Mouse (Mus musculus): ENCODE measurements around the gene Lrfn5. TPM values are rescaled to one million over a fixed set of nuclear protein-coding genes. Genes with fewer than 3 reads are reported as not detected.

The Lrfn5 gene
- total RNA-seq (2015; ENCODE audit: low replicate concordance) (not detected in 2 replicates), total RNA-seq (2017; ENCODE audit: low replicate concordance) (not detected in 2 replicates)

DNA sequence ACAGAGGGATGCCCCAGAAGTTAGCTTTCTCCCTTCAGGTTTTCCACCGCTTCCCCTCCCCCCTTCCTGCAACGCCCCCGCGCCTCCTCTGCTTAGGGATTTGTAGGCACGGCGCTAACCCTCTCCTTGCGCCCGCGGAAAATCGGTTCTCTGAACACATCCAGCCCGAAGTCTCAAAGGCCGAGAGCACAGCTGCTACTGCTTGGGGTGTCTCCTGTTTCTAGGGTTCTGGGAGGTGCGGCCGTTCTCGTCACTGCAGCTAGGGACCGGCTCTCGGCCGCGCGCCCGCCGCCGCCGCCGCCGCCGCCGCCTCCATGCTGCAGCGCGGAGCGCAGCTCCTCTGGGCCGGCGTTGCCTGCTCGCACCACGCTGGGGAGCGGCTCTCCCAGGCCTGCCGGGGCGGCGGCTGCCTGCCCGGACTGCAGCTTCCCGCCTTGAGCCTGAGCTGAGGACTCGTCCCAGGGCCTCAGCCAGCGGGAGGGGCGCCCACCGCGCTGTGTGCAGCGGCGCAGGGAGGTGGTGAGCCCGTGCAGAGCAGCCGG lies at the start of gene Lrfn5:
Gene Lrfn5, plus strand, starts transcription at position 322 of the 542 bp plus-strand sequence.
- no peak for ATAC-seq (replicated peaks; ENCODE audit: low FRiP score, poor library complexity, severe bottlenecking)

DNA sequence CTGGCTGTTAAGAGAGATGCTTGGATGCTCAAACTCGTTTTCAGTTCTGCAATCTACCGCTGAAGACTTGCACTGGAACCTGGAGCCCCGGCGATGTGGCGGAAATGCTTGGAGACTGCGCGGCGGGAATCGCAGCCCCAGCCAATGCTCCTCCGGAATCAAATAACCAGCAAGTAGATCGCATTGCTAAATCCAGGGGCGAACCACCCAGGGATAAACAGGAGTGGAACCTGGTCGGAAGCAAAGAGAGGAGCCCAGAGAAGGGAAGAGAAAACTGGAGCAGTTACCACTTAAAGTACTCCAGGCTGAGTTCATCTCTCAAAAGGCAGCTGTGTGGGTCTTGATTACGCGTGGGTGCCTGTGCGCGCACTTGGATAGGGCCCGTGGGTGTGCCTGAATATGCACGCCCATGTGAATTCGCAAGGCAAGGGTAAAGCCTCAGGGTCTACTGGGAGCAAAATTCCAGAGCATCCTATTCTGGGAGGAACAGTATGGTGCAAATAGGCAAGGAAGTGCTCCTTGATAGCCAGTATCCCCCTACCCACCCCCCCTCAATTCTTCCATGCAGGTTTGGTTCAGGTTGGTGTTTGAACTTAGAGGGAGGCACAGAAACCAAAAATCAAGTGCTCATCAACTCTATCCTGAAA lies 1.3 kb upstream of the Lrfn5 start:
- no peak for ATAC-seq (replicated peaks; ENCODE audit: low FRiP score, poor library complexity, severe bottlenecking)

- no peak for ATAC-seq (replicated peaks; ENCODE audit: low FRiP score, poor library complexity, severe bottlenecking)
These were observed 662 bp upstream of the Lrfn5 start for GRCm38 (mm10) chr12:61522148-61522828.

DNA sequence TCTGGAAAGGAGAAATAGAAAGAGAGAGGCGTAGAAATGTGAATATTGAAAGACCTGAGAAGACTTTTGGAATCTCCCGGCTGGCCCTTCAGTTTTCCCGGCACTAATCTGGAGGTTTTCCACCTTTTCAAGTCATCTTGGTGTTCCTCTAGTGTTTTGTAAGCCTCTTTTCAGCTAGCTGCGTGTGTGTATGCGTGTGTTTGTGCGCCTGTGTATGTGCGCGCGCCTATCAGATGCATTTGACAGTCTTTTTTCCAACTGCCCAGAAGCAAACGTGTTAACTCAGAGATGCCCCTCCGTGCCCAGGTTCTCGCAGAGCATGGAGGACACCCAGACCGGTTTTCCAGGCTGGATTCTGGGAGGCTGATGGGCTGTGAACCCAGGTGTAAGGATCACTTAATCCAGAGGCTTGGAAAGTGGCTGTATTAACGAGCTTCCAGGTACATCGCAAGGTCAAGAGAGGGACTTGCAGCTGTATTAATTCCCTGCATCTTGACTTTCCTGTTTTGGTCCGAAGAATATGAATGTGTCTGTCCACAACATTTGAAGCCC lies 757 bp downstream of the Lrfn5 start:
- no peak for ATAC-seq (replicated peaks; ENCODE audit: low FRiP score, poor library complexity, severe bottlenecking)

- ATAC-seq (replicated peaks; ENCODE audit: low FRiP score, poor library complexity, severe bottlenecking): no peak
These were observed 1.3 kb downstream of the Lrfn5 start for GRCm38 (mm10) chr12:61524183-61524651.

DNA sequence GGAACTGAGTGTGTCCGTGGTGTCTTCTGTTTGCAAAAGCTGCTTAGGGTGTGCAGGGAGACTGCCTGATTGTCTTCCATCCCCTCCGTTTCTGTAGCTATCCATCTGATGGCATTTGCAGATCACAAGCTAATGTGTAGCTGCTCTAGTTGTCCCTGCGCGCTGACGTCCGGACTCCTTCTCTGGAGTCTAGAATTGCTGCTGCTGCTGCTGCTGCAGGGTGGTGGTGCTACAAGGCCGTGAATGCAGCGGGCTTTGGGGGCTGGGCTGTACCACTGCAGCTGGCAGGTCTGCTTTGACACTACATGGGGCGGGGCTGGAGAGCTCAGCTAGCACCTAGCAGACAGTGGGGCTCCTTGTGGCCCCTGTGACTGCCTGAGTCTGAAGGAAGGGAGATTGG lies 3.2 kb downstream of the Lrfn5 start:
- no peak for ATAC-seq (replicated peaks; ENCODE audit: low FRiP score, poor library complexity, severe bottlenecking)

DNA sequence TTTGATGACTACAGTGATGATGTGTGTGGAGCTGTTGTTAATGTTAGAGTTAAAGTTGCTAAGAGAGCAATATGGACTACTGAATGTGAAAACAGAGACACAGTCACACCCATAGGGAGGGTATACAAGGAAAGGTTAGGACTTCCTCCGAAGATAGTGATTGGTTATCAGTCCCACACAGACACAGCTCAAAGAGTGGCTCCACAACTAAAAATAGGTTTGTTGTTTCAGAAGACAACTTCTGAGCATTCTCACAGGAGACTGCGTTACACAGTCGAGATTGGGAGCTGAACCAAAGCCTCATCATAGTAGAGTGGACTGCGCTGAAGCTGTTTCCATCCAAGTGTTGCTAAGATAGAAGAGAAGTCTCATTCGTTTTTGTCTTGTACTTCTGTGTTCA lies 57.0 kb downstream of the Lrfn5 start:
- ATAC-seq (replicated peaks; ENCODE audit: low FRiP score, poor library complexity, severe bottlenecking): no peak

- no peak for ATAC-seq (replicated peaks; ENCODE audit: low FRiP score, poor library complexity, severe bottlenecking)
These were observed 77.4 kb downstream of the Lrfn5 start for GRCm38 (mm10) chr12:61600305-61600704.

DNA sequence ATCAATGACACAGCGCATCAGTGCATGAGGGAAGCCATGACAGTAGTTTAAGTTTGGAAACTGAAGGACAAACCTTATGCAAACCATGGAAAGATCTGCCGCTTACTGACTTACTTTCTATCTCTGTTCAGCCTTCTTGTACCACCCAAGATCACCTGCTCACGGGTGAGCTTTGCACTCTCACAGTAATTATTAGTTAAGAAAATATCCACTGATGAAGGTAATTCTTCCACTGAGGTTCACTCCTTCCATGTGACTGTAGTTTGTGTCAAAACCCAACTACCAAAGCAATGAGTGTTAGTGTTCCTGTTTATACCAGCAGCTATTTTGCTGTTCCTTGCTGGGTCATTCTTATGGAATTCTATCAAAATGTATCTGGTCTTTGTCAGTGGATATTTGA lies 84.9 kb downstream of the Lrfn5 start:
- no peak for ATAC-seq (replicated peaks; ENCODE audit: low FRiP score, poor library complexity, severe bottlenecking)

- ATAC-seq (replicated peaks; ENCODE audit: low FRiP score, poor library complexity, severe bottlenecking): no peak
These were observed 87.1 kb downstream of the Lrfn5 start for GRCm38 (mm10) chr12:61610081-61610480.

GRCm38 (mm10) chr12:61624532-61624931 lies 101.6 kb downstream of the Lrfn5 start:
- ATAC-seq (replicated peaks; ENCODE audit: low FRiP score, poor library complexity, severe bottlenecking): no peak

- no peak for ATAC-seq (replicated peaks; ENCODE audit: low FRiP score, poor library complexity, severe bottlenecking)
These were observed 131.4 kb downstream of the Lrfn5 start for GRCm38 (mm10) chr12:61654380-61654779.

GRCm38 (mm10) chr12:61723158-61723557 lies 200.2 kb downstream of the Lrfn5 start:
- ATAC-seq (replicated peaks; ENCODE audit: low FRiP score, poor library complexity, severe bottlenecking): no peak

- no peak for ATAC-seq (replicated peaks; ENCODE audit: low FRiP score, poor library complexity, severe bottlenecking)
These were observed 284.2 kb downstream of the Lrfn5 start for GRCm38 (mm10) chr12:61807073-61807605.

GRCm38 (mm10) chr12:61823601-61824000 lies 300.7 kb downstream of the Lrfn5 start:
- ATAC-seq (replicated peaks; ENCODE audit: low FRiP score, poor library complexity, severe bottlenecking): no peak

- ATAC-seq (replicated peaks; ENCODE audit: low FRiP score, poor library complexity, severe bottlenecking): no peak
These were observed 303.4 kb downstream of the Lrfn5 start for GRCm38 (mm10) chr12:61826311-61826710.

DNA sequence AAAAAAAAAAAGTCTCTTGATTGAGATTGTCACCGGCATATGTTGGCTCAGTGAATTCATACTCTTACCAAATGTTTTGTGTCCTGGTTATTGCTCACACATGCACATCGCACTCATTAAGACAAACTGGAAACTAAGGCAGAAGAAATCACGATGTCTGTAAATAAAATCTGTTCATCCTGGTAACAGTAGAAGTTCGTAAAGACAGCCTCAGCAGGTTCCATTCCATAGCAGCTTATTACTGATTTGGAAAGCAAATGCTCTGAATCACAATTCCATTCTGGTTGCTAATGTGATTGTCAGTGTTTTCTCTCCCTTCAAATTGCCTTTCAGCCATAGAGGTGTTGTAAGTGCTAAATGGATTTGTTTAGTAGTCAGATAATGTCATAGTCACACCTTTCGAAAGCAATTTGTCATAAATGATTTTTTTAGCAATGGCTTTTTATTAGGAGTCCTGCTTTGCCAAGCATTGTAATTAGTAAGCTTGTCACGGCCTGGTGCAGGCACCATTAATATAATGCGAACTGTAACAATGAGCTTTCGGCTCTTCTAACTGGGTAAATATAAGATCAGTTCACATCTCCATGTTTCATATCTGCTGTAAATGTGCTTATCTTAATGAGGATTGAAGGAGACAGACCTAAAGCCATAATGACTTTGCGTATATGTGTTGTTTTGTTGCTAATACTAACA lies 319.8 kb downstream of the Lrfn5 start:
- no peak for ATAC-seq (replicated peaks; ENCODE audit: low FRiP score, poor library complexity, severe bottlenecking)

DNA sequence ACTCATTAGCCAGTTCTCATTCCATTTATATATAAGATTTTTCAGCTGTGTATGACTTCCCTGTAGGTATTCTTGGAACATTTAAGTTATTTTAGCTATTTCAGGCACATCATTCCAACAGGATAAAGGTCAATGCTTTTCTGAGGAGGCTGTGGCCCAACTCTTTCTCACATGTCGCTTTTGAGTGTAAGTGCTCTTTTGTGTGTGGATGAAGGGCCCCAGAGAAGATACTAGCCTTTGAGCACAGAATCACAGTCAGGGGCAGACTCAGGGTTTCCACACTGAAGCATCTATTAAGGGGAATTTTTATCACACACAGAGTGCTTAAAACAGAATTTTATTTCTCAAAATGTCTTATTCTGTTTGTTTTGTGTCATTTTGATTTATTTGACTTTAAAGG lies 331.2 kb downstream of the Lrfn5 start:
- ATAC-seq (replicated peaks; ENCODE audit: low FRiP score, poor library complexity, severe bottlenecking): no peak
